Mouse (Mus musculus): ENCODE data around the gene 4931417E11Rik. TPM values are rescaled to one million over a fixed set of nuclear protein-coding genes. Genes with fewer than 3 reads are reported as not detected.

The 4931417E11Rik gene
- not detected in 2 replicates for polyA plus RNA-seq (2015; fragmentation: Nextera tagmentation; extraction: Ambion mirVana)

GRCm38 (mm10) chr6:73469567-73469966 lies at the start of gene 4931417E11Rik:
Gene 4931417E11Rik (minus strand): TSS chr6:73469667.
- 87% methylated on average over 8 of the region's 8 CpGs for WGBS
- 0 out of 2 replicates have a peak within 1 kb of the TSS, but pooled peaks have one; percentile 10 for H3K4me2 ChIP-seq
- no peaks in the 10 kb centered on the region for H3K9me3 ChIP-seq (replicated peaks)
- ATAC-seq (replicated peaks; ENCODE audit: insufficient number of reproducible peaks, insufficient read depth, low FRiP score, low read depth), result no peak
- no peak within 1 kb of the TSS for H3K9ac ChIP-seq
- H3K36me3 ChIP-seq, result no peaks in the 10 kb centered on the region
- H3K4me1 ChIP-seq (replicated peaks), result no peaks in the 10 kb centered on the region
- no peak within 1 kb of the TSS for H3K27ac ChIP-seq
- no peak within 1 kb of the TSS for H3K4me3 ChIP-seq
- H3K27me3 ChIP-seq, result no peaks in the 10 kb centered on the region

DNA sequence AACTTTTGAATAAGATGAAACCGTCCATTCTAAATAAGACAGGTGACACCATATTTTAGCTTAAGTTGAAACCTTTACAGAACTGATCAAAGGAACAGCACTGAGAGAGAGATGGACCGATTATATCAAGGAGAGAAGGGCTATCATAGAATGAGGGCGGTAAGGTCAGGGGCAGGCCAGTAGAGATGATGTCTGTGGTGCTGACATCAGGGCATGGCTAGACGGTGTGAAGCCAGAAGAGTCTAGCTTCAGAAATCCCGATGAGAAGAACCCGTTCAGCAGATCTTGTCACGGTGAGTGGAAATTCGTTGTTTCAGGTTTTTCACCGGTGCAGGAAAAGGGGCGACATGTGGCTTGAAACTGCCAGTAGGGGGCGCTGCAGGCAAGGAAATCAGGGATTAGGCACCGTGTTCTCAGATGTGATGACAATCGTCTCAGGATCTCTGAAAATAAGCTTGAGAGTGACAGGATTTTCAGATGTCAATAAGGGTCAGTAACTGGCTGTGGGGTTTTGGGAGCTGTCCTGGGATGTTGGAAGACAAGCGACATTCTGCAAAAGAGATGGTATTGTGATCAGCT lies 48.4 kb upstream of the 4931417E11Rik start:
- ATAC-seq (replicated peaks; ENCODE audit: insufficient number of reproducible peaks, insufficient read depth, low FRiP score, low read depth), result no peak
- no peak overlapping the region for H3K4me3 ChIP-seq
- H3K9me3 ChIP-seq (replicated peaks), result no peaks in the 10 kb centered on the region
- H3K4me2 ChIP-seq, result no peak overlapping the region
- no peak overlapping the region for H3K9ac ChIP-seq
- 26% methylated on average over 14 of the region's 14 CpGs for WGBS
- H3K27me3 ChIP-seq, result no peaks in the 10 kb centered on the region
- H3K27ac ChIP-seq, result no peak overlapping the region
- H3K36me3 ChIP-seq, result no peaks in the 10 kb centered on the region
- no peaks in the 10 kb centered on the region for H3K4me1 ChIP-seq (replicated peaks)

DNA sequence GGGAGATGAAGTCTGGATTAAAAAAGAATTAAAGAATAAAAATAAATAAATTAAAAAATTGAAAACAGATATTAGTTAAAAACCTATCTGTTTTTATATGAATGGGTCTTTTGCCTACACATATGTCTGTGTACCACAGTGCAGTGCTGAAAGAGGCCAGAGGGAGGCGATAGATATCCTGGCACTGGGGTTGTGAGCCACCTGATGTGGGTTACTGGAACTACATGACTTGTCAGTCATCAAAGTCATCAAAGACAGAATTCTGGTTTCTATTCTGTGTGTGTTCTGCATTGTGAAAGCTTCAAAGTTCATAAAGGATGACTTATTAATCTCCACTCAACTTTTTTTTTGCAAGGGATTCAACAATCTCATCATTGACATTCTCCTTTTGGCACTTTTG lies 43.4 kb upstream of the 4931417E11Rik start:
- Histone ChIP-seq H3K4me3 (no peak overlapping the region), H3K27ac (no peak overlapping the region), H3K36me3 (no peaks in the 10 kb centered on the region), H3K27me3 (no peaks in the 10 kb centered on the region), H3K9ac (no peak overlapping the region), H3K4me2 (no peak overlapping the region), H3K9me3 (replicated peaks) (no peaks in the 10 kb centered on the region), H3K4me1 (replicated peaks) (no peaks in the 10 kb centered on the region)
- 14% methylated on average over 1 of the region's 1 CpGs for WGBS
- no peak for ATAC-seq (replicated peaks; ENCODE audit: insufficient number of reproducible peaks, insufficient read depth, low FRiP score, low read depth)

DNA sequence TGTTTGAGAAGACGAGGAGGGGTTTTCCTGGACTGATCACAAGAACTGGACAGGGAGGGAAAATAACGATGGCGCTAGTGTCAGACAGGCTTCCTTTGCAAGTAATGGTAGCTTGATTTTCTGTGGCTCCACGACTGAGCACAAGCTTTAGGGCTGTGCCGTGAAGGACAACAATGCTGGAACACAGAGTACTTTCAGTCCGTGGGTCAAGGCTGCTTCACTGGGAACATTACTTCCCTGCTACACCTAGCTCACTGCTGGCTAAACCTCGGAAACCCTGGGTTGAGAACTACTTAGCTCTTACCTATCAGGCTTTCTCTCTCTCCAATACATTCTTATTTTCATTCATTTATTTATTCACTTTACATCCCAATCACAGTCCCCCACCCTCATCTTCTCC lies 30.2 kb upstream of the 4931417E11Rik start:
- no peak overlapping the region for H3K27ac ChIP-seq
- H3K4me1 ChIP-seq (replicated peaks), result no peaks in the 10 kb centered on the region
- no peak for ATAC-seq (replicated peaks; ENCODE audit: insufficient number of reproducible peaks, insufficient read depth, low FRiP score, low read depth)
- H3K27me3 ChIP-seq, result no peaks in the 10 kb centered on the region
- H3K36me3 ChIP-seq, result no peaks in the 10 kb centered on the region
- H3K4me2 ChIP-seq, result no peak overlapping the region
- no peak overlapping the region for H3K4me3 ChIP-seq
- H3K9ac ChIP-seq, result no peak overlapping the region
- WGBS, result 80% methylated on average over 7 of the region's 7 CpGs
- H3K9me3 ChIP-seq (replicated peaks), result no peaks in the 10 kb centered on the region

- no peak overlapping the region for H3K4me2 ChIP-seq
- H3K9ac ChIP-seq, result no peak overlapping the region
- H3K27me3 ChIP-seq, result no peaks in the 10 kb centered on the region
- no peaks in the 10 kb centered on the region for H3K4me1 ChIP-seq (replicated peaks)
- no peak overlapping the region for H3K4me3 ChIP-seq
- H3K9me3 ChIP-seq (replicated peaks), result no peaks in the 10 kb centered on the region
- no peak overlapping the region for H3K27ac ChIP-seq
- 47% methylated on average over 2 of the region's 2 CpGs for WGBS
- H3K36me3 ChIP-seq, result no peaks in the 10 kb centered on the region
- ATAC-seq (replicated peaks; ENCODE audit: insufficient number of reproducible peaks, insufficient read depth, low FRiP score, low read depth), result no peak
Observed at GRCm38 (mm10) chr6:73497321-73497720, 27.9 kb upstream of the 4931417E11Rik start.

DNA sequence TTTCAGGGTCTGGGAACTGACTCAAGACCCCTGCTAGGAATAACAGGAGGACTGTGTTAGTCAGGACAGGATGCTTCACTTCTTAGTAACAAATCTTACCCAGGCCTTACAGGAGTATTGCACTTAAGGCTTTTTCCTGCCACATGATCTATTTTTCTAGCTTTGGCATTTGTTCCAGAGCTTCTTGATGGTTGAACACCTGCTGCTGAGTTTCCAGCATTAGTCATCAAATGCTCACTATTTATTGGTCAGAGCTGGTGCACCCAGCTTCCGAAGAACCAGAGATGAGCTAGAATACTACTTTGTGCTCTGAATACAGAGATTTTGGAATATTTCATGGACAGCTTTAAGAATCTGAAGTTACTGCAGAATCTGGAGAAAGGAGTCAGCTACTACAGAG lies 21.1 kb upstream of the 4931417E11Rik start:
- Histone ChIP-seq H3K4me1 (replicated peaks) (no peaks in the 10 kb centered on the region), H3K36me3 (no peaks in the 10 kb centered on the region), H3K4me2 (no peak overlapping the region), H3K27ac (no peak overlapping the region), H3K9me3 (replicated peaks) (no peaks in the 10 kb centered on the region), H3K27me3 (no peaks in the 10 kb centered on the region), H3K9ac (no peak overlapping the region), H3K4me3 (no peak overlapping the region)
- no peak for ATAC-seq (replicated peaks; ENCODE audit: insufficient number of reproducible peaks, insufficient read depth, low FRiP score, low read depth)
- 89% methylated on average over 1 of the region's 1 CpGs for WGBS

DNA sequence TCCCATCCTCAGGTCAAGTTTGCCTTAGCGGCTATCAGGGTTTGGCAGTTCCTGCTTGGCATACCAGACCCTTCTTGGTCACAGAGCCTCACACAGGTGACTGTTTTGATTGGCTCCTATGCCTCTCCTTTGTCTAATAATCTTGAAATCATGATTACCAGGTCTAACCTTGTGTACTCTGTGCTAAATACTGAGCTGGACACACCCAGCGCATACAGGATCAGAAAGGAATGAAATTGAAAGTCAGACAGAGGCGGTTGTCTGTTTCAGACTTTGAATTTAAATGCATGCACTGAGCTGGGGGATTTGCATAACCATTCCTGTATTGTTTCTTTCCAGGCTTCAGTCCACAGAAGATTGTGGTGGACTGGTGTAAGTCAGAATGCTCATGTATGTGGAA lies 16.1 kb upstream of the 4931417E11Rik start:
- no peaks in the 10 kb centered on the region for H3K36me3 ChIP-seq
- no peak for ATAC-seq (replicated peaks; ENCODE audit: insufficient number of reproducible peaks, insufficient read depth, low FRiP score, low read depth)
- H3K9ac ChIP-seq, result no peak overlapping the region
- no peaks in the 10 kb centered on the region for H3K27me3 ChIP-seq
- no peaks in the 10 kb centered on the region for H3K4me1 ChIP-seq (replicated peaks)
- H3K4me2 ChIP-seq, result no peak overlapping the region
- no peaks in the 10 kb centered on the region for H3K9me3 ChIP-seq (replicated peaks)
- WGBS, result 85% methylated on average over 3 of the region's 3 CpGs
- H3K4me3 ChIP-seq, result no peak overlapping the region
- H3K27ac ChIP-seq, result no peak overlapping the region

GRCm38 (mm10) chr6:73466084-73466483 lies 3.4 kb downstream of the 4931417E11Rik start:
- Histone ChIP-seq H3K9ac (no peak overlapping the region), H3K4me3 (no peak overlapping the region), H3K4me1 (replicated peaks) (no peaks in the 10 kb centered on the region), H3K4me2 (no peak overlapping the region), H3K27me3 (no peaks in the 10 kb centered on the region), H3K36me3 (no peaks in the 10 kb centered on the region), H3K9me3 (replicated peaks) (no peaks in the 10 kb centered on the region), H3K27ac (no peak overlapping the region)
- WGBS, result 65% methylated on average over 3 of the region's 3 CpGs
- no peak for ATAC-seq (replicated peaks; ENCODE audit: insufficient number of reproducible peaks, insufficient read depth, low FRiP score, low read depth)

DNA sequence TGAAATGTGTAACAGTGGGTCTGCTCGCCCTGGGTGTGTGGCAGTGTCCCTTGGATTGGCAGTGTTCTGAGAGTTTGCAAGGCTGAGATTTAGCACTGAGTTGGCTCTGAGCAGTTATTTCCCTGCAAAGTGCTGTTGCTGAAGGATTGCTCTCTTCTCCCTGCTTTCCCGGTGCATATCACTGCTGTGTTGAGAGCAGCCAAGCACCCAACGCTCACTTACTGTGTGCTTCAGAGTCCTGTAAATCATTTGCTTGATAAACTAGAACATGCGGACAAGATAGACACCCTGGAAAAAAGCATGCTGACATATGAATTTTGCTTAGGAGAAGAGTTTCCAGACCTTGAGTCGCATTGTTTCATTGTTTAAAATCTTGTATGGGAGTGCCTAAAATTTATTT lies 6.9 kb downstream of the 4931417E11Rik start:
- ATAC-seq (replicated peaks; ENCODE audit: insufficient number of reproducible peaks, insufficient read depth, low FRiP score, low read depth), result no peak
- Histone ChIP-seq H3K27ac (no peak overlapping the region), H3K4me3 (no peak overlapping the region), H3K9ac (no peak overlapping the region), H3K27me3 (no peaks in the 10 kb centered on the region), H3K9me3 (replicated peaks) (no peaks in the 10 kb centered on the region), H3K4me2 (no peak overlapping the region), H3K36me3 (no peaks in the 10 kb centered on the region), H3K4me1 (replicated peaks) (no peaks in the 10 kb centered on the region)
- 64% methylated on average over 5 of the region's 5 CpGs for WGBS

- no peak for ATAC-seq (replicated peaks; ENCODE audit: insufficient number of reproducible peaks, insufficient read depth, low FRiP score, low read depth)
- Histone ChIP-seq H3K27ac (no peak overlapping the region), H3K27me3 (no peaks in the 10 kb centered on the region), H3K4me1 (replicated peaks) (no peaks in the 10 kb centered on the region), H3K36me3 (no peaks in the 10 kb centered on the region), H3K4me2 (no peak overlapping the region), H3K9me3 (replicated peaks) (no peaks in the 10 kb centered on the region), H3K4me3 (no peak overlapping the region), H3K9ac (no peak overlapping the region)
- WGBS, result 30% methylated on average over 3 of the region's 3 CpGs
Observed at GRCm38 (mm10) chr6:73433912-73434311, 35.6 kb downstream of the 4931417E11Rik start.

DNA sequence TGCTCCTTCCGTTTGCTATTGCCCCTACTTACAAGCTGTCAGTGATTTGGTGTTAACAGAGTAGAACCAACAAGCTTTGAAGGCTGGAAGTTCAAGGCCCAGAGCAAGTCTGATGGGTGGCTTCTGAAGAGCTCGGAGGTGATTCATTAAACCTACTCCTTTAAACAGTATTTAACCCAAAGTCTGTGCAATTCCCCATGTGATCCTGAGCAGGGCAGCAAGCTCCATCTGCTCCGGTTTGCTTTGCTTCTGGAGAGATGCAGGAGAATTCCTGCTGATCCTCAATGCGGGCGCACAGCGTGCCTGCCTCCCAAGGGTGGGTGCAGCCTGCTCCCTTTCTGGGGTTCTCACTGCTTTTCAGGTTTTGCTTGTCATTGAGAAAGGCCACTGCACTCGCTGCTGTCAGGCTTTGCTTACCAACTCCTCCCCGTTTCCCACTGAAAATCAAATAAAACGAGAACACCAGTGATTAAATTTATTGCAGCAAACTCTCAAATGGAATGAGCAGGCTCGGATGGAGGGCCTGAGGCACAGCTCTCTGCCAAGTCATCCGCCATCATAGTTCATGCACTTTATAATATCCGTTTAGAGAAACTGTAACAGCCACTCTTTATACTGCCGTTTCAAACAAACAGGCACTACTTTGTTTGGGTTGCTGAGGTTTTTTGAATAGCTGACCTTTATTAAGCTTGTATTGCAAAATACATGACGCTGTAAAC lies 40.7 kb downstream of the 4931417E11Rik start:
- Histone ChIP-seq H3K27me3 (no peaks in the 10 kb centered on the region), H3K4me1 (replicated peaks) (no peaks in the 10 kb centered on the region), H3K9ac (no peak overlapping the region), H3K36me3 (no peaks in the 10 kb centered on the region), H3K4me3 (no peak overlapping the region), H3K27ac (no peak overlapping the region), H3K4me2 (no peak overlapping the region), H3K9me3 (replicated peaks) (no peaks in the 10 kb centered on the region)
- 38% methylated on average over 14 of the region's 14 CpGs for WGBS
- no peak for ATAC-seq (replicated peaks; ENCODE audit: insufficient number of reproducible peaks, insufficient read depth, low FRiP score, low read depth)

- H3K27ac ChIP-seq, result no peak overlapping the region
- no peak overlapping the region for H3K4me2 ChIP-seq
- H3K36me3 ChIP-seq, result no peaks in the 10 kb centered on the region
- H3K4me3 ChIP-seq, result no peak overlapping the region
- ATAC-seq (replicated peaks; ENCODE audit: insufficient number of reproducible peaks, insufficient read depth, low FRiP score, low read depth), result no peak
- H3K4me1 ChIP-seq (replicated peaks), result no peaks in the 10 kb centered on the region
- H3K9ac ChIP-seq, result no peak overlapping the region
- 11% methylated on average over 1 of the region's 1 CpGs for WGBS
- H3K9me3 ChIP-seq (replicated peaks), result no peaks in the 10 kb centered on the region
- no peaks in the 10 kb centered on the region for H3K27me3 ChIP-seq
Observed at GRCm38 (mm10) chr6:73427273-73427812, 42.1 kb downstream of the 4931417E11Rik start.
